20 mouse cellular contexts compared by ENCODE assay signal in genomic region chr7:37020078-37020477, GRCm38 (mm10).
DNase-seq lines count a peak whose midpoint lies in the region; ATAC-seq and TF ChIP-seq lines count a peak whose summit lies in the region.
"Had no signal": no experiment of that assay in that cellular context is flagged by ENCODE, and none has a peak within 500 bp of the region (broad histone marks: within the 10 kb centered on the region; RNA-seq: fewer than 3 reads in every experiment).

No protein-coding gene starts in this region.

- H3K9me3 ChIP-seq in lung, embryonic 14.5 days (ENCODE audit: low read depth, low read length): no peaks in the 10 kb centered on the region
- H3K9me3 ChIP-seq in embryonic facial prominence, embryonic 11.5 days (replicated peaks; ENCODE audit: control insufficient read depth, low read length): no peaks in the 10 kb centered on the region
- no peaks in the 10 kb centered on the region for H3K9me3 ChIP-seq in stomach, postnatal 0 days (ENCODE audit: control insufficient read depth, low read length)
- H3K9me3 ChIP-seq: heart, embryonic 15.5 days; hindbrain, embryonic 15.5 days; kidney, embryonic 15.5 days had no signal

- DNase-seq in heart, adult 11 months: peak; percentile 55
- no peak for DNase-seq in heart, adult 8-10 months (ENCODE audit: low spot score)
- DNase-seq in lung, embryonic 14.5 days: peak; percentile 49
- DNase-seq in lung, postnatal 25 days (ENCODE audit: low spot score): no peak
- DNase-seq in embryonic facial prominence, embryonic 11.5 days (ENCODE audit: low spot score): peak; percentile 56
- no peak for DNase-seq in stomach, postnatal 0 days (ENCODE audit: low spot score)
- DNase-seq in kidney, postnatal 10 days: no peak
- DNase-seq in right cerebral cortex, postnatal 14 days: no peak
- DNase-seq: adrenal gland, postnatal 10 days; cerebellum, adult 9-11 months; gastrocnemius, postnatal 36 days; lung, adult 18-20 months; right cerebral cortex, adult 18-20 months; thymus, adult 2 months had no signal

- peak; percentile 65 for ATAC-seq in lung, embryonic 14.5 days (ENCODE audit: insufficient read depth)
- ATAC-seq in embryonic facial prominence, embryonic 11.5 days (replicated peaks; ENCODE audit: insufficient number of reproducible peaks, low FRiP score, low TSS enrichment, low read depth): no peak
- no peak for ATAC-seq in stomach, postnatal 0 days (ENCODE audit: low FRiP score, low TSS enrichment)
- ATAC-seq: forebrain, embryonic 16.5 days had no signal

- H3K27ac ChIP-seq in lung, embryonic 14.5 days (ENCODE audit: low read depth): no peak overlapping the region
- H3K27ac ChIP-seq in embryonic facial prominence, embryonic 11.5 days (replicated peaks; ENCODE audit: low read depth, low read length): no peak overlapping the region
- no peak overlapping the region for H3K27ac ChIP-seq in stomach, postnatal 0 days (replicated peaks)
- H3K27ac ChIP-seq: heart, embryonic 15.5 days; hindbrain, embryonic 15.5 days; kidney, embryonic 15.5 days had no signal

- no peak for TF ChIP-seq EP300 in stomach, postnatal 0 days (optimal IDR thresholded peaks at IDR 0.05)

- no peaks in the 10 kb centered on the region for H3K27me3 ChIP-seq in lung, embryonic 14.5 days (ENCODE audit: insufficient read depth, low read length)
- no peaks in the 10 kb centered on the region for H3K27me3 ChIP-seq in embryonic facial prominence, embryonic 11.5 days (ENCODE audit: control insufficient read depth, insufficient read depth, low read length)
- no peaks in the 10 kb centered on the region for H3K27me3 ChIP-seq in stomach, postnatal 0 days (ENCODE audit: control insufficient read depth, insufficient read depth, low read length)
- H3K27me3 ChIP-seq: heart, embryonic 15.5 days; hindbrain, embryonic 15.5 days; kidney, embryonic 15.5 days; megakaryocyte, embryonic 14.5 days had no signal

- no peaks in the 10 kb centered on the region for H3K36me3 ChIP-seq in lung, embryonic 14.5 days (ENCODE audit: insufficient read depth)
- H3K36me3 ChIP-seq in embryonic facial prominence, embryonic 11.5 days (replicated peaks; ENCODE audit: control insufficient read depth, insufficient read depth, low read depth, low read length): no peaks in the 10 kb centered on the region
- no peaks in the 10 kb centered on the region for H3K36me3 ChIP-seq in stomach, postnatal 0 days (ENCODE audit: control insufficient read depth, insufficient read depth, low read length)
- H3K36me3 ChIP-seq: heart, embryonic 15.5 days; hindbrain, embryonic 15.5 days; kidney, embryonic 15.5 days had no signal

- no peaks in the 10 kb centered on the region for H3K4me1 ChIP-seq in lung, embryonic 14.5 days (ENCODE audit: insufficient read depth)
- no peaks in the 10 kb centered on the region for H3K4me1 ChIP-seq in embryonic facial prominence, embryonic 11.5 days (ENCODE audit: control insufficient read depth, insufficient read depth, low read length)
- H3K4me1 ChIP-seq in stomach, postnatal 0 days (replicated peaks; ENCODE audit: control insufficient read depth, insufficient read depth): no peaks in the 10 kb centered on the region
- H3K4me1 ChIP-seq: heart, embryonic 15.5 days; hindbrain, embryonic 15.5 days; megakaryocyte, embryonic 14.5 days had no signal

- H3K4me3 ChIP-seq in lung, embryonic 14.5 days (ENCODE audit: low read depth, low read length): no peak overlapping the region
- H3K4me3 ChIP-seq in embryonic facial prominence, embryonic 11.5 days (ENCODE audit: low read depth, low read length): no peak overlapping the region
- H3K4me3 ChIP-seq in stomach, postnatal 0 days (ENCODE audit: low read depth, low read length): no peak overlapping the region
- H3K4me3 ChIP-seq: heart, embryonic 15.5 days; hindbrain, embryonic 15.5 days; kidney, embryonic 15.5 days; megakaryocyte, embryonic 14.5 days; myocyte had no signal

- no peak for TF ChIP-seq CTCF in lung, embryonic 14.5 days (IDR thresholded peaks at IDR 0.05; ENCODE audit: low read depth)
- 0 out of 2 replicates have a peak, but pooled peaks have one; percentile 8 for TF ChIP-seq CTCF in stomach, postnatal 0 days (IDR thresholded peaks at IDR 0.05; ENCODE audit: low read depth)

- no peak overlapping the region for H3K4me2 ChIP-seq in lung, embryonic 14.5 days
- no peak overlapping the region for H3K4me2 ChIP-seq in embryonic facial prominence, embryonic 11.5 days (ENCODE audit: low read depth, low read length)
- H3K4me2 ChIP-seq in stomach, postnatal 0 days (replicated peaks; ENCODE audit: low read depth): no peak overlapping the region
- H3K4me2 ChIP-seq: heart, embryonic 15.5 days; hindbrain, embryonic 15.5 days; kidney, embryonic 15.5 days had no signal

- WGBS in lung, embryonic 14.5 days: 34% methylated on average over 3 of the region's 3 CpGs
- 47% methylated on average over 3 of the region's 3 CpGs for WGBS in embryonic facial prominence, embryonic 11.5 days
- WGBS in stomach, postnatal 0 days: 25% methylated on average over 3 of the region's 3 CpGs

- H3K9ac ChIP-seq in lung, embryonic 14.5 days: no peak overlapping the region
- no peak overlapping the region for H3K9ac ChIP-seq in embryonic facial prominence, embryonic 11.5 days (replicated peaks; ENCODE audit: low read length)
- no peak overlapping the region for H3K9ac ChIP-seq in stomach, postnatal 0 days (ENCODE audit: low read length)
- H3K9ac ChIP-seq: heart, embryonic 15.5 days; hindbrain, embryonic 15.5 days; kidney, embryonic 15.5 days had no signal

Comparison
In these comparisons a context has a peak if more than half of its experiments do, and no peak if none do; other contexts are left out.
1. DNase-seq: peak in heart, adult 11 months (single experiment), lung, embryonic 14.5 days (single experiment) and embryonic facial prominence, embryonic 11.5 days (single experiment); none in heart, adult 8-10 months (single experiment), lung, postnatal 25 days (single experiment), stomach, postnatal 0 days (single experiment), kidney, postnatal 10 days (single experiment) and right cerebral cortex, postnatal 14 days (single experiment).